Mouse (Mus musculus) lung, embryonic 16.5 days (tissue): ENCODE measurements at regions not wholly inside any gene's neighbourhood (a gene's known extent, or its start where the extent isn't known, plus 50 kb on each side); places are given as distances from the start of the nearest gene placed in this dataset.

Experiments
- ATAC-seq: fragments of 200-750 bp; cut with Nextera tagmentation; 2 replicates; pipeline ENCODE4 v1.8.0; 2017; ENCODE audit warnings: low read depth, mild to moderate bottlenecking, moderate library complexity
- H3K27ac ChIP-seq: fragments of 300-500 bp; sonication (generic); 2 replicates; pipeline ENCODE4 v1.5.1; 2014; ENCODE audit warnings: mild to moderate bottlenecking, control low read depth, low read length
- H3K27me3 ChIP-seq: fragments of 300-500 bp; sonication (generic); 2 replicates; pipeline ENCODE4 v1.6.1; 2014; ENCODE audit warnings: low read depth, low read length, mixed read lengths; ENCODE audit not compliant: control insufficient read depth, insufficient read depth
- H3K36me3 ChIP-seq: fragments of 300-500 bp; sonication (generic); 2 replicates; pipeline ENCODE4 v1.6.1; 2014; ENCODE audit warnings: low read length; ENCODE audit not compliant: control insufficient read depth, insufficient read depth
- H3K4me1 ChIP-seq: fragments of 300-500 bp; sonication (generic); replicated peaks from 2 replicates; pipeline ENCODE4 v1.6.1; 2014; ENCODE audit warnings: low read length, mixed read lengths; ENCODE audit not compliant: control insufficient read depth, insufficient read depth
- H3K4me2 ChIP-seq: fragments of 300-500 bp; sonication (generic); 2 replicates; pipeline ENCODE4 v1.6.1; 2014; ENCODE audit warnings: low read depth, low read length, control low read depth
- H3K4me3 ChIP-seq: fragments of 300-500 bp; sonication (generic); 2 replicates; pipeline ENCODE4 v1.5.1; 2014; ENCODE audit warnings: mild to moderate bottlenecking, low read length, control low read depth
- H3K9ac ChIP-seq: fragments of 300-500 bp; sonication (generic); 2 replicates; pipeline ENCODE4 v1.6.1; 2014; ENCODE audit warnings: low read length, control low read depth
- H3K9me3 ChIP-seq: fragments of 300-500 bp; sonication (generic); 2 replicates; pipeline ENCODE4 v1.6.1; 2016; ENCODE audit warnings: low read length; ENCODE audit not compliant: control insufficient read depth
- WGBS: fragments of 180-500 bp; shearing (Covaris S2); extraction: QIAGEN DNeasy Blood & Tissue Kit; methylation state at CpG from one replicate; pipeline ENCODE4 v1.1.7; 2014; 5-methylcytosine and 5-hydroxymethylcytosine counted together

- H3K27me3 ChIP-seq, result no peaks in the 10 kb centered on the region
- peaks cover 5% of the 10 kb centered on the region for H3K4me1 ChIP-seq
- no peak overlapping the region for H3K27ac ChIP-seq
- H3K9ac ChIP-seq, result no peak overlapping the region
- 58% methylated on average over 8 of the region's 8 CpGs for WGBS
- no peak overlapping the region for H3K4me3 ChIP-seq
- no peaks in the 10 kb centered on the region for H3K9me3 ChIP-seq
- 0 out of 2 replicates have a peak, but pooled peaks have one; percentile 17 for ATAC-seq
- no peak overlapping the region for H3K4me2 ChIP-seq
- H3K36me3 ChIP-seq, result no peaks in the 10 kb centered on the region
Observed at GRCm38 (mm10) chr11:113028235-113028919, 246.4 kb downstream of the Sox9 start.

GRCm38 (mm10) chr11:113031405-113031804 lies 249.4 kb downstream of the Sox9 start:
- ATAC-seq, result no peak
- H3K27ac ChIP-seq, result no peak overlapping the region
- no peaks in the 10 kb centered on the region for H3K27me3 ChIP-seq
- H3K4me2 ChIP-seq, result no peak overlapping the region
- no peak overlapping the region for H3K4me3 ChIP-seq
- no peaks in the 10 kb centered on the region for H3K36me3 ChIP-seq
- 73% methylated on average over 8 of the region's 8 CpGs for WGBS
- H3K4me1 ChIP-seq, result peaks cover 5% of the 10 kb centered on the region
- H3K9ac ChIP-seq, result no peak overlapping the region
- H3K9me3 ChIP-seq, result no peaks in the 10 kb centered on the region

- H3K4me2 ChIP-seq, result no peak overlapping the region
- no peak for ATAC-seq
- no peak overlapping the region for H3K4me3 ChIP-seq
- H3K36me3 ChIP-seq, result no peaks in the 10 kb centered on the region
- WGBS, result 72% methylated on average over 8 of the region's 8 CpGs
- no peaks in the 10 kb centered on the region for H3K27me3 ChIP-seq
- peaks cover 5% of the 10 kb centered on the region; the same call in 1 of the 2 replicates for H3K4me1 ChIP-seq
- H3K9ac ChIP-seq, result no peak overlapping the region
- H3K9me3 ChIP-seq, result no peaks in the 10 kb centered on the region
- H3K27ac ChIP-seq, result no peak overlapping the region
Observed at GRCm38 (mm10) chr11:113032487-113033228, 250.6 kb downstream of the Sox9 start.

- no peaks in the 10 kb centered on the region for H3K9me3 ChIP-seq
- no peak overlapping the region for H3K9ac ChIP-seq
- no peaks in the 10 kb centered on the region for H3K27me3 ChIP-seq
- no peaks in the 10 kb centered on the region for H3K4me1 ChIP-seq
- H3K4me2 ChIP-seq, result no peak overlapping the region
- H3K36me3 ChIP-seq, result no peaks in the 10 kb centered on the region
- ATAC-seq, result no peak
- 89% methylated on average over 13 of the region's 13 CpGs for WGBS
- no peak overlapping the region for H3K27ac ChIP-seq
- H3K4me3 ChIP-seq, result no peak overlapping the region
Observed at GRCm38 (mm10) chr11:113034911-113035310, 252.9 kb downstream of the Sox9 start.

- Histone ChIP-seq H3K27ac (no peak overlapping the region), H3K27me3 (no peaks in the 10 kb centered on the region), H3K9me3 (no peaks in the 10 kb centered on the region), H3K4me2 (no peak overlapping the region), H3K4me3 (no peak overlapping the region), H3K9ac (no peak overlapping the region), H3K4me1 (no peaks in the 10 kb centered on the region), H3K36me3 (no peaks in the 10 kb centered on the region)
- WGBS, result 53% methylated on average over 4 of the region's 4 CpGs
- ATAC-seq, result no peak
Observed at GRCm38 (mm10) chr11:113037736-113038135, 255.7 kb downstream of the Sox9 start.

GRCm38 (mm10) chr11:113042710-113043109 lies 260.7 kb downstream of the Sox9 start:
- Histone ChIP-seq H3K27ac (no peak overlapping the region), H3K4me2 (0 out of 2 replicates have a peak overlapping the region, but pooled peaks have one; percentile 24), H3K4me3 (no peak overlapping the region), H3K4me1 (peaks cover 23% of the 10 kb centered on the region), H3K9me3 (no peaks in the 10 kb centered on the region), H3K9ac (no peak overlapping the region), H3K27me3 (no peaks in the 10 kb centered on the region), H3K36me3 (no peaks in the 10 kb centered on the region)
- peak; percentile 85 for ATAC-seq
- WGBS, result 24% methylated on average over 5 of the region's 5 CpGs

- Histone ChIP-seq H3K36me3 (no peaks in the 10 kb centered on the region), H3K9ac (no peak overlapping the region), H3K4me2 (no peak overlapping the region; the same call in 1 of the 2 replicates), H3K9me3 (no peaks in the 10 kb centered on the region), H3K27me3 (no peaks in the 10 kb centered on the region), H3K27ac (no peak overlapping the region), H3K4me3 (no peak overlapping the region), H3K4me1 (peaks cover 23% of the 10 kb centered on the region)
- peak; percentile 29; the same call in 1 of the 2 replicates for ATAC-seq
- WGBS, result 40% methylated on average over 20 of the region's 20 CpGs
Observed at GRCm38 (mm10) chr11:113046200-113047051, 264.4 kb downstream of the Sox9 start.

GRCm38 (mm10) chr11:113048158-113048557 lies 266.1 kb downstream of the Sox9 start:
- Histone ChIP-seq H3K9me3 (no peaks in the 10 kb centered on the region), H3K27ac (no peak overlapping the region), H3K4me3 (no peak overlapping the region), H3K4me1 (peaks cover 23% of the 10 kb centered on the region), H3K36me3 (no peaks in the 10 kb centered on the region), H3K9ac (no peak overlapping the region), H3K4me2 (no peak overlapping the region), H3K27me3 (no peaks in the 10 kb centered on the region)
- 65% methylated on average over 7 of the region's 7 CpGs for WGBS
- ATAC-seq, result no peak

GRCm38 (mm10) chr11:113049593-113049992 lies 267.6 kb downstream of the Sox9 start:
- 56% methylated on average over 8 of the region's 8 CpGs for WGBS
- Histone ChIP-seq H3K9me3 (no peaks in the 10 kb centered on the region), H3K4me3 (no peak overlapping the region), H3K4me2 (no peak overlapping the region), H3K27me3 (no peaks in the 10 kb centered on the region), H3K4me1 (peaks cover 9% of the 10 kb centered on the region), H3K36me3 (no peaks in the 10 kb centered on the region), H3K9ac (no peak overlapping the region), H3K27ac (no peak overlapping the region)
- ATAC-seq, result no peak
